Mouse (Mus musculus) layer of hippocampus, adult 9-11 months (tissue): Measurements from ENCODE around the gene Akap7.

Experiments used
- DNase-seq: peaks from one replicate; pipeline ENCODE4 v3.0.0; 2022

The Akap7 gene

DNA sequence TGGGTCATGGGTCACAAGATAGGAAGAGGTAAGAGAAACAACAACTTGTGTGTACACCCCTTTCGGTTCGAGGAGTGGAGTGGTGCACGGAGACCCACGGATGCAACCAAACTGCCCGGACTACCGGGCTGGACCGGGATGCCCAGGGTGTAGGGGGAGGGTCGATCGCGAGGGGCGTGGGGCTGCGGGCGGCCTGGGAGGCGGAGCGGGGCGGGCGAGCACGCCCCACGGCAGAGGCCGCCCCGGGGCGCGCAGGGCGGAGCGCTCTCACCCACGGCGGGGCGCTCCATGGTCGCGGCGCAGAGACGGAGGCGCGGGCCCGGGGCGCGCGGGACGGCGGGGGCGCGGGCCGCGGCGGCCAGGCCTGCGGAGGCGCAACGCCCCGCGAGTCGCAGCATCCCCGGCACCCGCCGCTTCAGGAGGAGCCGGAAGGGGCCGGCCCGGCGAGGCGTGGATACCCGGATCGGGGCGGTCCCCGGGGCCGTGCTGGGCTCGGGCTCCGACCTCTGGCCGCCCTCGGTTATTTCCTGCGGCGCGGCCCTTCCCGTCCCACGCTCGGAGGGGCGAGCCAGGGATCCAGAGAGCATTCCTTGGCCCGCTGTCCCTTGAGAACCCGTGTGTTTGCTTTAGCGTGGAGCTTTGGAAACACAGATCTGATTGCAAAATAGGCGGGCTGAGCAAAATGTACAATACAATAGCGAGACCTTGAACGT lies 10.9 kb downstream of the Akap7 start:
- peak; percentile 82 for DNase-seq

DNA sequence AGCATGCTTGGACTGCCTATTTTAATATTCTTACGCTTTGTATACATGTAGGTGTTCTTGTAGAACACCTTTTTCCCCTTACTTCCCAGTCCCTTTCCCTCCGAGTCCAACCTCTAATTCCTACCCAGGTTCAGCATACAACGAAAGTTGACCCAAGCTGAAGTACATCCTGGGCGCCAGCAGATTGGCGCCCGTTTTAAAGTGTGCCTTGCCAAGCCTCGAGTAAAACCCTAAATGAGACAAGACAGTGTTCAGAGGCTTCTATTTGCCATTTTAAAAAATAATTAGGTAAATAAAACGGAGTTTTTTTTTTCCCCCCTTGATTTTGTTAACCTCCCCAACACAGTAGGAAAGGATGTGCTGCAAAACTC lies 11.4 kb downstream of the Akap7 start:
- no peak for DNase-seq

DNA sequence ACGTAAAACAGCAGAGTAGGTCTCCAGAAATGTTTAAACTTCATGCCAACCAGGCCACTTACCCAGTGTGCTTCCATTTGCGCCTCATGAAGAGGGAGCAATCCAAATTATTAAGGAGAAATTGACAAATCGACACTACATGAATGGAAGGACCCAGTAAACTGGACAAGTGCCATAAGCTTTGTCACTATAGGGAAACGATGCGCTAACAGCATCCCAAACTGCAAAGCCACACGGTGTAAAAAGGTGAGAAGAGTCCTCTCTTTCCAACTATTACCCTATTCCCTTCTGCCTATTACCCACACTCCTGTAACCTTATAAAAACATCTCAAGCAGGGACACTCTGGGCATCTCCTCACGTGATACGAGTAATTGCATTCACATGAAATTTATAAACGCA lies 11.8 kb downstream of the Akap7 start:
- DNase-seq = no peak

DNA sequence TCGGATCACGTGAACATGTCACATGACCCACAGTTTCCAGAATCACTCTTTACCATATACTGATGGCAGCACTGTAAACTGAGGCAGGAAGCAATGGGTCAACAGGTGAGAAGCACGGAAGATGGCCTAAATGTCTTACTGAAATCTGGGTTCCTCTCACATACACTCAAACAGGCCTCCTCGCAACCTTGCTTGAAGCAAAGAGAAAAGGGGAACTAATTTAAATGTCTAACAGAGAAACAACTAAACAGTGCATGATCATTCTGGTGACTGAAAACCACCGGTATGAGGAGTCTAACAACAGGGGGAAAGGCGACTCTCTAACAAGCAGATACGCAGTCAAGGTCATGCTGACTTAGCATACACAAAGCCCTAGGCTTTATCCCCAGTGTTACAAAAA lies 12.7 kb downstream of the Akap7 start:
- no peak for DNase-seq

DNA sequence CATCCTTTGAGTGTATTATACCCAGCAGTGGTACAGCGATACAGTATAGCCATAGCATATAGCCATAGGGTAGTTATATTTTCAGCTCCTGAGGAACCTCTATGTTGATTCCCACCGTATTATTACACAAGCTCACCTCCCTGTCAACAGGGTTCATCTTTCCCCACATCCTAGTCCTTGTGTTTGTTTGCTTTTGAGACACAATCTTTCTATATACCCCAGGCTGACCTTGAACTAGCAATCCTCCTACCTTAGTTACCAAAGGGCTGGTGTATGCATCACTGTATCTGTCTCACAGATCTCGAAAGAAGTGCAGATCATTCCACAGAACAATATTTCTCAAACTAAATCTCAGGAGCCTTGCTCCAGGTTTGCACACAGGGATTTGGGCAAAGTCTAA lies 13.9 kb downstream of the Akap7 start:
- no peak for DNase-seq

DNA sequence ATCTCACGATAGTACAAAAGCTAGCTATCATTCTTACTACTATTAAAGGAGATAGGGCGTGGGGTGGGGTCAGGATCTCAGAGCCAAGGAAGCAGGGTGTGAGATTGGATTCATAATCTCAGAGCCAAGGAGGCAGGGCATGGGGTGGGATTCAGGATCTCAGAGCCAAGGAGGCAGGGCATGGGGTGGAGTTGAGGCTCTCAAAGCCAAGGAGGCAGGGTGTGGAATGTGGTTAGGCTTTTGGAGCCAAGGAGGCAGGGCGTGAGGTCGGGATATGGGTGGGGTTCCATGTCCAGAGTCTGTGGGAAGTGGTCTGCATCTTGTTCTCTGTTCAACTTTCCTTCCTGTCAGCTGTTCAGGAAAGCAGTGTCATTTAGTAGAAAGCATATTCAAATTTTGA lies 16.6 kb downstream of the Akap7 start:
- DNase-seq = no peak

DNA sequence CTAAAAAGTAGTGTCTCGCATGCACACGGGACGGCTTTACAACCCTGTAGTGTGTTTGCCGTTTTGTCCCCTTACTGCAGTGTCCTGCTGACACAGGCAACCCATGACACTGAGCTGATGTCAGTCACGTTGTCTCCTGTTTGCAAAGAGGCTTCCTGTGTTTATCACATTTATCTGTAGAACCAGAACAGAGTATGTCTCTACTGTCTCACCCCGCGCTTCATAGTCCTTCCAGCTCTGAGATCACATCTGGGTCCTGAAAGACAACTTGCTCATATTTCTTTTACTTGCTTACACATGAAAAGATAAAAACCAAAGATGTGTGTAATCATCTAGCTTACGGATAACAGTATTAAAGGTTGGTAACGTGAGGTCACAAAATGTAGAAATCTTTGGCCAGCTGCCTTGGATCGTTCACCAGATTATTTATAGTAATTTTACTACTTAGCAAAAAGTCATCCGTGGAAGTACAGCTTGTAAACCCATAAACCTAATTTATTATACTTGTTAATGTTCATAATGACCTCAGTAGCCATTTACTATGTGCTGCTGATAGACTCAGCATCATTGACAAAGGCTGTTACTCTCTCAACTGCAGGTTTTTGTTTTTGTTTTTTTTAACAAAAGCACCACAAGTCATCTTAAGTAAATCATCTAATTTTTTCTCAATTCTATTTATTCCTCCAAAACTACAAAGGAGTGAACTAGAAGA lies 22.4 kb downstream of the Akap7 start:
- DNase-seq = no peak

DNA sequence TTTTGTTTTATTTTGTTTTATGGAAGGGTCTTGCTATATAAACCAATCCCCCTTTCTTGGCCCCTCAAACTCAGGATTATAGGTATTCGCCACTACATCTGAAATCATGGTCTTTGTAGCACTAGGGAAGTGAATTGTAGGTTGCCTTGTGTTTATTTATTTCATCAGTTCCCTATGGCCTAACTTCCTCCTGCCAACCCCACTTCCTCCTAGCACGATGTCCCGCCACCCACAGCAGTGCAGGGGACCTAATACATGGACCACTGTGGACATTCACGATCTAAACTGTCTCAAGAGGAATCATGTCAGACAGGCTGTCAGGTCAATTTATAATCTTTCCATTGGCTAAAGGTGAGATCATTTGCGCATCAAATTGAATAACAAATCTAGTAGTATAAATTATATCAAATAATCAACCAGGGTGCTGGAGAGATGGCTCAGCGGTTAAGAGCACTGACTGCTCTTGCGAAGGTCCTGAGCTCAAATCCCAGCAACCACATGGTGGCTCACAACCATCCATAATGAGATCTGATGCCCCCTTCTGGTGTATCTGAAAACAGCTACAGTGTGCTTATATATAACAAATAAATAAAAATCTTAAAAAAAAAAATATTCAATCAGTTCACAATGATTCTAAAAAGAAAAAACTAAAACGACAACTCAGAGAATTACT lies 23.1 kb downstream of the Akap7 start:
- peak; percentile 37 for DNase-seq

DNA sequence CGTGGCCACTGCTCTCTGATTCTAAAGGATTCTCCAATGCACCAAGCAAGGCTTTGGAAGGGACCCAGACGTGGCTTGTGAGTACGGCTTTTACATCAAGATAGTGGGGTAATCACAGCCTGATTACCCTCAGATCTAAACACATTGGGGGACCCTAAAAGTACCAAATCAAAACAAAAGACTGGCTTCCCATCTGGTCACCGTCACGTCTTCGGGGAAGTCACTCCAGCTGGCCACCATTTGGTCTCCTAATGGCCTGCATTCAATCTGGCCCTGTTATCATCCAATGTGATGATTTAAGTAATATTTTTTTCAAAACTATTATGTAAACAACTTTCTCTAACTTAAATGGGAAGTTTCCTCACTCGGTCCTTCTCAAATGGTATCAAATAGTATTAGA lies 24.3 kb downstream of the Akap7 start:
- DNase-seq = no peak

DNA sequence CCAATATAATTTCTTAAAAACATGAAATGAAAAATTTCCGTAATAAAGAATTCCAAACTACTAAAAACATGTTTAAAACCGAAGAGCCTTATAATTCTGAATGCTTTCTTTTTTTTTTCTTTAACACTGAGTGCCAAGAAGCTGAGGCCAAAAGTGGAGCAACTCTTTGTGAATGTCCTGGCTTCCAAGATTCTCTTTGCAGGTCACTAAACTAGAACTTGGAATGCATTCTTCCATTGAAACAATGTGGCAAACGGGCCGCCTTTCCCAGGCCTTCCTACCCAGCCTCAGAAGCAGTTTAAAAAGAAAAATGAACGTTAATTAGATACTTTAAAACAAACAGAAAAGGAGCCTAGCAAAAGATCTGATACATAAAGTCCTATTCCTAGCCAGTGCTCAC lies 27.5 kb downstream of the Akap7 start:
- DNase-seq = no peak

DNA sequence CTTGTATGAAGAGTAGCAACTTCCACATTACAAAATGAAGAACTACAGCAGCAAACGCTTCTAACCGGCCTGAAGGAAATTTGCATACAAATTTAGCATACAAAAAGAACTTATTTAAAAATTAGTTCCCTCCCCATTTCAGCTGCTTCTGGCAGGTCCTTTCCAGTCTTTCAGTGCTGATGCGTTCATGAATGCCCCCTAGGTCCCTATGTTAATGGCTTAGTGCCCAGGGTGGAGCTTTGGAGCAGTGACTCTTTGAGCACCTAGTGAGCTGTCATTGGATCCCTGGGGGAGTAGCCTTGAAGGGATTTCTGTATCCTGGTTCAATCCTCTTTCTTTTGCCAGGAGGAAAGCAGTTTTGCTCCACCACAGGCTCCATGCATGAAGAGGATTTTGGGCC lies 28.3 kb downstream of the Akap7 start:
- no peak for DNase-seq

DNA sequence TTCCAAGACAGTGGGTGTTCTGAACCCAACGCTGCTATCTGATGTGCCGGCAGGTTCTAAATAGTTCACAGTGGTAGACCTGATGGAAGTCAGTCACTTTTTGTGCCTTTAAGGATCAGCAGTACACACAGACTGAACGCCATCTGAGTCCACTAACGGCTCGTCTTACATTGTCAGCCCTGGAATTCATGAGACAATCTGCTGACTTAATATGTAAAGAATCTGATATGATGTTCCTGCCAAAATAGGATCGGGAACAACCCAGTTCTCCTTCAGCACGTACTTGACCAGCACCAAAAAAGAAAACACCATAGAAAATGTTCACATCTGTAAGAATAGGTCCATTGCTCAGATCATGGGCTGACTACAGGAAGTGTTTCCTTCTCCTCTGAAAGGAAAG lies 32.2 kb downstream of the Akap7 start:
- DNase-seq = no peak

DNA sequence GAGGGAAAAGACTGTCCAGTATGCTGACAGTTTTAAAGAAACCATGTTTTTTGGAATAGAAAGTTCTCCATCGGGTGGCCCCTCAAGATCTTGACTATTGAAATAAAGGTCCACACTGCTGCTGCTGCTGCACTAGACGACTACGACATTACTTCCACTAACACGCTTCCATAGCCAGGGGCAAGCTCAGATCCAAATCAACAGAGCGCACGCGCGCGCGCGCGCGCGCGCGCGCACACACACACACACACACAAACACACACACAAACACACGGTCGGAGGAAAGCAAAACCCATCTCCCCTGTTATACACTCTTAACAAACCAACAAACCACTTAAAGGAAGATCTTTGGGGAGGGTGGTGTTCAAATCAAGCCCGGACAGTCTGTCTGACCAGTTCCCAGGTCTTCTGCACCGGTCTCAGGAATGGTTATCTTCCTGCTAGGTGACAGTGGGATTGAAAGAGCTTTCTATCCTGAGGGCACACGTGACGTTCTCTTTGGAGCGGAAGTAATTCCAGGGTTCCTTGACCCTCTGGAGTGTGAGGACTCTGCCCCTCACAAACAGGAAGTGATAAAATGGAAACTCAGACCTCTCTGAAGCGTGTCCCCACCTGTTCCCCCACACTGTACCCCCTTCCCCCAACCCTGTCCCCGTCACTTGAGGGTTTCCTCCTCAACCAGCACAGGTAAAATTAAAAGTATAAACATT lies 32.9 kb downstream of the Akap7 start:
- DNase-seq = no peak

DNA sequence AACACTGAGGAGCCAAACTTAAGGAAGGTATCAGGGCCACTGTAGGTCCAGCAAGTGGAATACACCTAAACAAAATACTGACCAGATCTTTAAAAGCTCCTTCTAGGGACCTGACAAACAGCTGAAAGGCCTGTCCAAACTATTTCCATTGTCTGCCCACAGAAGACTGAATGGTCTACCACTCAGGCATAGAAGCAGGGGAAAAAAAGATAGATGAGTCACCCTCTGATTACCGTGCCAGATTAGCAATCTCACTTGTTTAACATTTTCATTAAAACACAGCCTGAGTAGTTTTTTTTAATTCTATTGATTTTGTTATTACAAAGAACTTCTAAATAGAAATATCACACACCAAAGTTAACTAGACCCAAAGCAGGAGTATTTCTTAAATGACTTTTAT lies 33.9 kb downstream of the Akap7 start:
- no peak for DNase-seq

DNA sequence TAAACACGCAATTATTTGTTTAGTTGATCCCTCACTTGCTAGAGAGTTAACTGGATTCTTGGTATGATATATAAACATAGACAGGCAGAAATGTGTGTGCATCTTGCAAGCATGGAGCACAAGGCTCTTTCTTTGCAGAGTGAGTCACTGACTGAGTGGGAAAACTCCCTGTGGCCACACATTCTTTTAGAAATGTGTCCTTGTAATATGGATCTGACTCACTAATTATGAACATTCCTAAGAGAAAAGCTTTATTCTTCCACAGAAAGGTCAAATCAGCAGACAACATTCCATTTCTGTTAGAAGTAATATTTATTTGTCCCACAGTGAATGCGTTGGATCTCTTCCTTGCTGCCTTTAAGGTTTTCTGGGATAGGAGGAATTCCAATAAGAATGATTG lies 35.9 kb downstream of the Akap7 start:
- no peak for DNase-seq

DNA sequence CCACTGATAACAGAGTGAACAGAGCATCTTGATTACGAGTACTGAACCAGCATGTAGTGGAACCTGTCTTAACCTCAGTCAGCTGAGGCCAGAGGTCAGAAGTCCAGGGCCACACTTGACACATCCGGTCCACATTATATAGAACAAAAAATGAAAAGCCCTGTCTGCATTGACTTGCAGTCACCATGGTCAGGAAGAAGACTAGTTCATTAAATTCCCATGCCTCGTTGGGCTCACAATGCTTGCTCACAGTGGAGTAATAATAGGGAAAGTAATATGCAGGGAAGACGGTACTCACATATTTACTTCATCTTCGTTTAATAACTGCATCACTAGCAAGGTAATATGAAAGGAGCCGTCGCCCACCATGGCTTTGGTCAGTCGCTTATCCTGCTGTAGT lies 36.5 kb downstream of the Akap7 start:
- DNase-seq = no peak

DNA sequence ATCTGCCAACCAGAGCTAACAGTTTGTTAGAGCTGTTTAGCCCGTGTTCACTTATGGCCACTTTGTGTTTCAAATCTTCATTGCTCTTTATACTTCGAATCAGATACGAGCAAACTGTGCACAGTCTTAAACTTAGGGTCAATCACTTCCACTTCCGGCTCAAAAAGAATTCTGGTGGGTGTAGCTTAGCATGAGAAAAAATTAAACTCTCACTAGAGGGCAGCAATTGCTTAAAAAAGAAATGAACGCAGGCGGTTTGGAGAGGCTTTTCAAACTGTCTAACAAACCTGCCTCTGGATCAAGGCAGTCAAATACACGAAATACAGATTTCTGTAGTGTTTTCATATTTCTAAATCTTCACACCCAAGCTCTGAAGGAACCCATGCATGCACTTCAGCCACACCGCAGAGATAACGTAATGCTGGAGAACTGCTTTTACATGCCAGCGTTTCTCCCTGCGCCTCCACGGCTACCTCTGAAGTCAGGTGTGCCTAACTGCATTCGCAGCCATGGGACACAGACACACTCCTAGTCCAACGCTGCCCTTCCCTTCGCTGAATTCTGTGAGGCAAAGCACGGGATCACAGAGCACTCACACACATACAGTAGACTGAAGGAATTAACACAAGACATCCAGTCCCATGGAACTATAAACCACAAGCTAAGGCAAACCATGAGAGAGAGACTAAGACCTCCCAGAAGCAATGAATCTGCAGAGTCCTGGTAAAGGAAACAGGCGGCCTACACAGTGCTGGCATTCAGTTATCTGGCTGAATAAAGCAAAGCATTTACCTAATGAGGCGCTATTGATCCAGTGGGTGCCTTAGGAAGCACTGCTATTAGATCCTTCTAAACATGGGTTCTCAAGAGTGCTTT lies 39.0 kb downstream of the Akap7 start:
- peak; percentile 37 for DNase-seq

DNA sequence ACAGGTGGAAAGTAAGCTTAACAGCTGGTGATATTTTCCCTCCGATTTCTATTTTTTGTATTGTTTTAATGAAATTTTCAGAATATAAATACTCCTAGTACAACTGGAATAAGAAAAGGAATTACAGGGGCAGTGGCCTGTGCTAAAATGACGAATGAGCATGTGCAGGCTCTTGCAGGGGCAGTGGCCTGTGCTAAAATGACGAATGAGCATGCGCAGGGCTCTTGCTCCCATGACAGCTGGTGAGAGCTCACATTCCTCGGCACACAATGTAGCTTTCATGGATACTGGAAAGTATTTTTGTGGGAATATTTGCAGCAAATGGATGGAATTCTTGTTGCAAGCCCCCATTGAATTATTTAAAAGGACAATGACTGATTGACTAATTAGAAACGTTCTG lies 46.5 kb downstream of the Akap7 start:
- DNase-seq = peak; percentile 51

DNA sequence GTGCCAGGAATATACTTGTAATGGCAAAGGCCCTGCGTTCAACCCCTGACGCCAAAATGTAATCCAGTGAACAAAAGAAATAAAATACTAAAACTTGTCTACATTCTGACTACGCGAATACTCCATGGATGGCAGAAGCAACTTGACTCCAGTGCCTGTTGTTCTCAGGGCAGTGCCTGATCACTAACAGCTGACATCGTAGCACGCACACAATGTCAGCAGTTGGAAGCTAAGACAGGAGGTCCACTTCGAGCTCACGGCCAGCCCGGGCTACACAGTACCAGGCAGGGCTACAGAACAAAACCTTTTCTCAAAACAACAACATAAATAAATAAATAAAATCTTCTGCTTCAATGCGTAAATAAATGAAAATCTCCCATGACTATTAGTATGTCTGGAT lies 46.9 kb downstream of the Akap7 start:
- DNase-seq = no peak

DNA sequence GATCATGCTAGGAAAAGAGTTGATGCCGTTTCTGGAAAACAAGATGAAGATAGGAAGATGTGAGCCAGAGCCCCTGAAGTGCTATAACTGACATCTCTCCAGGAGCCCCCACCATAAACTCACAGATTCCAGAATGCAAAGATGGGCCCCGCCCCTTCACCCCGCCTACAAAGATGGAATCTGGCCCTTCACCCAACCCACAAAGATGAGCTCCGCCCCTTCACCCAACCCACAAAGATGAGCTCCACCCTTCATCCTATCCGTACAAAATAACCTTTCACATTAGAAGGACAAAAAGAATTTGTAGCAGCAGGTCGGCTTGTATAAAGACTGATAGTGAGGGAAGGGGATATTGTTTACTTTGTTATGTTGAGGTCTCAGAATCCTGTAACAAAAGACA lies 49.5 kb downstream of the Akap7 start:
- DNase-seq = no peak

DNA sequence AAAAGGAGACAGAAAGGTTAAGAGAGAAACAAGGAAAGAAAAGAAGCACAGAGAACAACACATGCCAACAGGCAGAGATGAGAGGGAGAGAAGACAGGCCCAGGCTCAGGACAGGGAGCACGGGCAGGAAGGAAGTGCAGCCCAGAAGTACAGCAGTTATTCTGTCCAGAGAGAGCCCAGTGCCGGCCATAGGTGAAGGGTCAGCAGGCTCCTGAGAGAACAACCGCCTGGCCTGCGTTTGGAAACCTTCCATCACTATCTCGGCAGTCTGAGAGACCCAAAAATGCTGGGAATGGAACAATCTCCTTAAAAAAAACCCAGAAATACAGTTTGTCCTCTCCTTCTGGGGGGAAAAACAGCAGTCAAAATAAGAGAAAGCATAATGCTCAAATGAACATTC lies 50.2 kb downstream of the Akap7 start:
- DNase-seq = no peak

DNA sequence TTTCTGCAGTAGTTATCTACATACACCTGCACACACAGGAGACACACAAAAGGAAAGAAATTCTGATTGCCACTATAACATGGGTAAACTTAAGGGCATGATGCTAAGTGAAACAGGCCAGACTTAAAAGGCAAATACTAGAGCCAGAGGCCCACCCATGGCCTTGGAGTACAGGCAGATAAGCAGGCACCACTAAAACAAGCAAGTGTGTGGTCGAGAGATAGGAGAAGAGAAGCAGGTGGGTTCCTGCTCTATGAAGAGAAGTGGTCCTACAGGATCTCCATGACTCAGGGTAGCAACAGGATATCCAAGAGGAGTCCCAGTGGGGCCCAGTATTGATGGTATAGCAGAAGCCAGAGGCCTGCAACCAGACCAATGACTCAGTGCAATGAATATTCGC lies 54.2 kb downstream of the Akap7 start:
- no peak for DNase-seq

DNA sequence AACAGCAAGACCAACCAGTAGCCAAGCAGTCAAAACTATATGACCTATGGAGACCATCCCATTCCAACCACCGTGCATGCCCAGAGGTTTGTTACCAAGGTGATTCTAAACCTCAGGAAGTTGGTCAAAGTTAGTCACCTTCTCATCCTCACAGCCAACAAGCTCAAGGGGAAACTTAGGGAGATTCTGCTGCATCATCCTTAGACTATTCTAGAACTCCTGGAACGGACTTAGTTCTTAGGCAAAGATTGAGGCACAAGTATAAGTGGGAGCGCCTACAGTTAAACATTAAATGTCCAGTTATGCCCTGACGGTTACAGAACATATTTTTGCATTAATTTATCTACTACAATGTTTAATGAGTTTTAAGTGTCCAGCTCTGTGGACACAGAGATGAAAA lies 54.7 kb downstream of the Akap7 start:
- no peak for DNase-seq
